Mouse (Mus musculus): ENCODE results near the gene R3hdm2. TPM values are rescaled to one million over a fixed set of nuclear protein-coding genes. Genes with fewer than 3 reads are reported as not detected.
A peak's percentile ranks its signal among the peaks of the same experiment; 100 is the strongest.

Gene R3hdm2
- polyA plus RNA-seq, 1 experiment, result 118 TPM

DNA sequence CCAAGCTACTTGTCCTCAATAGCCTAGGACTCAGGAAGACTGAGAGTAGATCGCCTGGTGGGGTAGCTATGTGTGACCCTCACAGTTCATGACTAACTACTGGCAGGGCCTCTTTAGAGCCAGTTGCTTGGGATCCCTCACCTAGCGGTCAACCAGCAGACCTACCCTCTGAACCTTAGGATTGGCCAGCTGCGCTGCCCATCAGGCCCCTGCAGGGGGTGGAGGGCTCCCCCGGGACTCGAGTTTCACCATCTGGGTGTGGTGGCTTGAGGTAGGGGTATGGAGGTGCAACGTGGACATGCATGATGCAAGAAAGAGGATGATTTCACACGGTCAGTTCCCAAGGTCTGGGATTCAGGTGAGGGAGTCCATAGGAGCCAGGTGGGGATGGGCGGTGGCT, 28.4 kb upstream of the R3hdm2 start:
- Histone ChIP-seq H3K4me3 (ENCODE audit: insufficient read depth, low read length) (no peak overlapping the region), H3K27ac (ENCODE audit: insufficient read depth, low read length) (no peak overlapping the region), H3K4me1 (ENCODE audit: control insufficient read depth, insufficient read depth, low read length) (no peaks in the 10 kb centered on the region)
- no peak for TF ChIP-seq POLR2A (IDR thresholded peaks at IDR 0.05; ENCODE audit: low read depth, low read length)
- no peak for TF ChIP-seq CTCF (IDR thresholded peaks at IDR 0.05; ENCODE audit: borderline replicate concordance, insufficient read depth, low read length)

DNA sequence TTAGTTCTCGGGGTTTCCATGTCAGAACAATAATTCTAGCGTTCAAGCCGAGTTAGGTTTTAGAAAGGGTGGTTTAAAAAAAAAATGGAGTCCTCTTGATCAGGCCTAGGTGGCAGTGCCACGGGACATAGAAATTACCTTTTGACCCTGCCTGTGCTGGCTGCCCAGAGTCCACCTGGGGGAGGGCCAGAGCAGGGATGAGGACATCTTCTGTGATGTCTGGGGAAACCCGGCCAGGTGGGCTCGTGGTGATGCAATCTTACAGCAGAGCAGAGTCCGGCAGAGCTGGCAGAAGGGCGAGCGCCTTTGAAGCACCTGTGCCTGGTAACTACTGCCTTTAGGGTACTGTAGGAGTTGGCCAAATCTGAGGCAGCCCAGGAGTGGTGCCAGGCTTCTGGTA, 27.9 kb upstream of the R3hdm2 start:
- H3K27ac ChIP-seq (ENCODE audit: insufficient read depth, low read length), result no peak overlapping the region
- H3K4me1 ChIP-seq (ENCODE audit: control insufficient read depth, insufficient read depth, low read length), result no peaks in the 10 kb centered on the region
- TF ChIP-seq CTCF (IDR thresholded peaks at IDR 0.05; ENCODE audit: borderline replicate concordance, insufficient read depth, low read length) (no peak), POLR2A (IDR thresholded peaks at IDR 0.05; ENCODE audit: low read depth, low read length) (no peak)
- no peak overlapping the region for H3K4me3 ChIP-seq (ENCODE audit: insufficient read depth, low read length)

DNA sequence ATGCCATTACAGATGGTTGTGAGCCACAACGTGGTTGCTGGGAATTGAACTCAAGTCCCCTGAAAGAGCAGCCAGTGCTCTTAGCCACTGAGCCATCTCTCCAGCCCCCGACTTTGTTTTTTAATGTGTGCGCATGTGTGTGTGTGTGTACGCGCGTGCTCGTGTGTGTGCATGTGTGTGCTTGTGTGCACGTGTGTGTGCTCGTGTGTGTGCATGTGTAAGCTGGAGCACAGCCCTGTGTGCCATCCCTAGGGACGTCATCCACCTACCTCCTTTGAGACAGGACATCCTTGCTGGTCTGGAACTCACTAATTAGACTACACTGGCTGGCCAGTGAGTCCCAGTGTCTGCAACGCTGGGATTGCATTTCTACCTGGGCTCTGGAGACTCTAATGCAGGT, 27.4 kb upstream of the R3hdm2 start:
- Histone ChIP-seq H3K4me1 (ENCODE audit: control insufficient read depth, insufficient read depth, low read length) (no peaks in the 10 kb centered on the region), H3K4me3 (ENCODE audit: insufficient read depth, low read length) (no peak overlapping the region), H3K27ac (ENCODE audit: insufficient read depth, low read length) (no peak overlapping the region)
- no peak for TF ChIP-seq POLR2A (IDR thresholded peaks at IDR 0.05; ENCODE audit: low read depth, low read length)
- TF ChIP-seq CTCF (IDR thresholded peaks at IDR 0.05; ENCODE audit: borderline replicate concordance, insufficient read depth, low read length), result no peak

DNA sequence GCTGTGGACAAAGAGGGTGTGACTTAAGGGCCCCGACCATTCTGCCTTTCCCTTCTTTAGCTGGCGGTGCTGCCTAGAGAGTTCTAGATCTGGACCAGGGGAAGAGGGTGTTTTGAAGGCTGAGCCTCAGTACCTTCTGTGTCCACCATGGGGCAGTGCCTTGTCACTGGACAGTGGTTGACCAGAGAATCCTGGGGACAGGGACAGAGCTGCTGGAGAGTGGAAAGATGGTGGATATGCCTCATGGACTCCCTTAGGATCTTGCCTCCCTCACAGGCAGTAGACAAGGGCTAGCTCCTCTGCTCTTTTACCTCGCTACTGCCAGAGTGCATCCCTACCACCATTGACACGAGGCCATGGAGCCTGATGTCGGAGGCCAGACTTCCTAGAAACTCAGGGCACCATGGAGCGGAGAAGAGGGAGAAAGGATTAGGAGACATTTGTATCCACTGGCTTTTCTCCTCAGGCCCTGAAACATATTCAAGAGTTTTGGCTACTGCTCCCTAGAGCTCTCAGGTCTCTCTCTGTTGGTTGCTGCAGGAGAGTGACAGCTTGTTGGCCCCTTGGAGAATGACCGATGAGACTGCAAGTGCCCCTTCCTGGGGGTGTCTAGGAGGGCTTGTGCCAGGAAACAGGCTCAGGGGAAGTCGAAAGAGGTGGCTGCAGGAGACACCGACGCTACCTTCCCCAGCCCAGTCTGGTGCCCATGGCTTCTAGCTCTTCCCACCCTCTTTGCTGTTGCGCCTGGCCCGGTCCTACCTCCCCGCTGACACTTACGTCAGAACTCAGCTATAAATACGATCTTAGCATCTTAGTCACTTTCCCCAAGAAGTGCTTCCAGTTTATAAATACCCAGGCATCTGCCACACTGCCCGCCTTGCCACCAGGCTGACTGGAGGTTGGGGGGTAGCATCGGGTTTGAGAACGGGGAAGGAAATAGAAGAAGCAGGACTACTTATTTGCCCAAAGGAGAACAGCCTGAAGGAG, 25.9 kb upstream of the R3hdm2 start, which contains the start of gene Inhbe:
Gene Inhbe (minus strand): TSS at position 503 of the 987 bp plus-strand sequence.
- H3K27ac ChIP-seq (ENCODE audit: insufficient read depth, low read length), result no peak within 1 kb of the TSS
- TF ChIP-seq POLR2A (IDR thresholded peaks at IDR 0.05; ENCODE audit: low read depth, low read length), result no peak
- TF ChIP-seq CTCF (IDR thresholded peaks at IDR 0.05; ENCODE audit: borderline replicate concordance, insufficient read depth, low read length), result peak; percentile 29; the same call in 1 of the 2 replicates
- H3K4me3 ChIP-seq (ENCODE audit: insufficient read depth, low read length), result no peak within 1 kb of the TSS
- no peaks in the 10 kb centered on the region for H3K4me1 ChIP-seq (ENCODE audit: control insufficient read depth, insufficient read depth, low read length)

DNA sequence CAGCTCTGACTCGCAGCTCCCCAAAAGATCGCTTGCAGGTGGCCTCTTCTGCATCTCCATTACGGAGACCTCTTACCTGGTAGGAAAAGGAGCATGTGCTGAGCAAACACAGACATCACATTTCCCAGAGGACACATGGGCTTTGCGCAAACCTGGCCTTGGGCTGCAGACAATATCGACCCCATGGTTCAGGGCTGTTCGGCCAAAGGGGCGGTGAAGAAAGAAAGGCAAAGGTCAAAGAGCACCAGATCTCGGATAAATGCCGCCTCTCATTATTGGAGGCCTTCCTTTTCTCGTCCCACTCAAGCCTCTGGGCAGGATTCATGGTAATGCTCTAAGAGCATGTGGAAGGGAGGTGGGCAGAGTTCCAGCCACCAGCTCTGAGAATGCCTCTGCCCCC, 24.8 kb upstream of the R3hdm2 start:
- H3K4me1 ChIP-seq (ENCODE audit: control insufficient read depth, insufficient read depth, low read length), result no peaks in the 10 kb centered on the region
- H3K27ac ChIP-seq (ENCODE audit: insufficient read depth, low read length), result no peak overlapping the region
- TF ChIP-seq POLR2A (IDR thresholded peaks at IDR 0.05; ENCODE audit: low read depth, low read length) (no peak), CTCF (IDR thresholded peaks at IDR 0.05; ENCODE audit: borderline replicate concordance, insufficient read depth, low read length) (no peak)
- H3K4me3 ChIP-seq (ENCODE audit: insufficient read depth, low read length), result no peak overlapping the region

DNA sequence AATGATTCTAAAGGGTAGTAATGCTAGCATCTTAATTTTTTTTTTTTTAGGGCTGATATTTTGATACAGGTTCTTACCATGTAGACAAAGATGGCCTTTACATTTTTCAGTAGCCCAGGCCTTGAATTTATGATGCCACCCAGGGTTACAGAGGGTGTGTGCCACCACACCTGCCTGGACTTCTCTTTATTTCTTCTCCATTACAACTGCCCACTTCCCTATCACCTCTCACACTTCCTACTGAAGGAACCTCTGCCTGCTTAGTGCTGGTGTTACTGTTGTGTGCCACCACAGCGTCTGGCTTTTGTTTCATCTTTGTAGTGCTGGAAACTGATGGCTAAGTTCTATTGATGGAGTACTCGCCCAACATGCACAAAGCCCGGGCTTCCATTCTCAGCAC, 19.4 kb upstream of the R3hdm2 start:
- no peak for TF ChIP-seq CTCF (IDR thresholded peaks at IDR 0.05; ENCODE audit: borderline replicate concordance, insufficient read depth, low read length)
- no peak for TF ChIP-seq POLR2A (IDR thresholded peaks at IDR 0.05; ENCODE audit: low read depth, low read length)
- Histone ChIP-seq H3K4me3 (ENCODE audit: insufficient read depth, low read length) (no peak overlapping the region), H3K4me1 (ENCODE audit: control insufficient read depth, insufficient read depth, low read length) (no peaks in the 10 kb centered on the region), H3K27ac (ENCODE audit: insufficient read depth, low read length) (no peak overlapping the region)

DNA sequence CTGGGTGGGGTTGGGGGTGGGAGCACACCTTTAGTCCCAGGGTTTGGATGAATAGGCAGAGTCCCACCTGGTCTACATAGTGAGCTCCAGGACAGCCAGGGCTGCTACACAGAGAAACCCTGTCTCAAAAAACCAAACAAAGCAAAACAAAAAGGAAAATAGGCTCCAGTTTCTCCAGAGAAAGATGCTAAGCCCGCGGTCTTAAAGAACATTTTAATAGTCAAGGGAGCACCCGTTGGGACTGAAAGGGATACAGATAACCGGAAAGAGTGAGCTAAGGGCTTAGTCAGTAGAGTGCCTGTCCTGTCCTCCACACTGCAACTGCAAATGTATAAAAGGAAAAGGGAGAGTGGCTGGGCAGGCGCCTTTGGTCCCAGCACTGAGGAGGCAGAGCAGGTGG, 13.0 kb upstream of the R3hdm2 start:
- Histone ChIP-seq H3K4me3 (ENCODE audit: insufficient read depth, low read length) (no peak overlapping the region), H3K27ac (ENCODE audit: insufficient read depth, low read length) (no peak overlapping the region), H3K4me1 (ENCODE audit: control insufficient read depth, insufficient read depth, low read length) (no peaks in the 10 kb centered on the region)
- no peak for TF ChIP-seq CTCF (IDR thresholded peaks at IDR 0.05; ENCODE audit: borderline replicate concordance, insufficient read depth, low read length)
- no peak for TF ChIP-seq POLR2A (IDR thresholded peaks at IDR 0.05; ENCODE audit: low read depth, low read length)

DNA sequence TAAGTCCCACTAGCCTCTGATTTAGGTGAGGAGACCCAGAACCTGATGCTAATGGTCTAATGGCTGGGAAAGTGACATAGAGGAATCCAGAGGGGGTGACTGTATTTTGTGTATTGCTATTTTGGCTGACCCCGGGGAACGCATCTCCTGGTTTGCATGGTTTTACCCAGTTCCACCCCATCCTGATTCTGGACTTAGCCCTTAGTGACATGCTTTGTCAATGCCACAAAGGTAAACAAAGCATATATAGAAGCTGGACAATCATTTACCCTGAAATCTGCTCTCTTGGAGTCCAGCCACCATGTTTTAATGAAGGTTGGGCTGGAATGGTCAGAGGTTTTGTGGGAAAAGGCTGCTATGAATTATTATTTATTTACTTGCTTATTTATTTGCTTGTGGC, 11.9 kb upstream of the R3hdm2 start:
- H3K4me1 ChIP-seq (ENCODE audit: control insufficient read depth, insufficient read depth, low read length), result no peaks in the 10 kb centered on the region
- TF ChIP-seq POLR2A (IDR thresholded peaks at IDR 0.05; ENCODE audit: low read depth, low read length), result no peak
- TF ChIP-seq CTCF (IDR thresholded peaks at IDR 0.05; ENCODE audit: borderline replicate concordance, insufficient read depth, low read length), result no peak
- no peak overlapping the region for H3K27ac ChIP-seq (ENCODE audit: insufficient read depth, low read length)

DNA sequence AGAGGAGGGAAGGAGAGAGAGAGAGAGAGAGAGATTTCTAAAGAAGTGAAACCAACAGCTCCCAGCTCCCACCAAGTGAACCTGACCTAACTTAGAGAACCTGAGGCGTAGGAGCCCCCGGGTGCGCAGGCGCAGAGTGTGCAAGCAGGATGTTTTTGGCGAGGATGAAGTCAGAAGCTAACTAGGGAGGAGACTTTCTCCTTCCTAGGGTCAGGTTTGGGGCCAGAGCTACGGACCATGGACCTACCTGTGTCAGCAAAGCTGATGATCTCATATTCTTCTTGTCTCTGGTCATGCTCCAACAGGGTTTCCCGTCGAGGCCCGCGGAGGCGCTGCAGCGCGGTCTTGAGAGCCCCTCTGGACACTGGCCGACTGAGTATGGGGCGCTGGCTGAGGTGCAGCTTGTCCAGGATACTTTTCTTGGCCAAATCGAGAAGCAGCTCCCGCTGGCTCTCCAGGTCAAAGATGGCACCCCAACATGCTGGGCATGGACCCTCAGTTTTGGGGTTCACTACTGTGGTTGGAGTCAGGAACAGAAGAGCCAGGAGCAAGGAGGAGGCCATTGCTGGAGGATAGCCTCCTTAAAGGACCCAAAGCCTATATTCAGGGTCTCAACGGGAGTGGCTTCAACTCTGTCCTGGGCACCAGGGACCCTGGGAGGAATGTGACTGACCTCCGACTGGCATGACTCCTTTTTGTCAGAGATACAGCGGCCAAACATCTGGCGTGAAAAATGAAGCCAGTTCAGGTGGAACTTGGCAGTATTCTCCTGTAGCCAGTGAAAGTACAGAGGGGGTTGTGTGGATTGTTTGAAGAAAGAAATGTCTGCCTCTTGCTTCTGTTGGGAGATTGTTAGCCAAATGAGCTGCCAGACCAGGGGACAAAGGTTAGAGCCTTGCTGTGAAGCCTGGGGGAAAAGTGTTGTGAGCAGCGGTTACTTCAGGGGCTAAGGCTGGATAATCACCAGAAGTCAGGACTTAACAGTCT, 10.0 kb upstream of the R3hdm2 start, which contains the start of gene Inhbc:
Gene Inhbc (minus strand): TSS at position 598 of the 987 bp plus-strand sequence.
- no peak within 1 kb of the TSS for H3K27ac ChIP-seq (ENCODE audit: insufficient read depth, low read length)
- TF ChIP-seq POLR2A (IDR thresholded peaks at IDR 0.05; ENCODE audit: low read depth, low read length), result no peak
- TF ChIP-seq CTCF (IDR thresholded peaks at IDR 0.05; ENCODE audit: borderline replicate concordance, insufficient read depth, low read length), result no peak
- H3K4me3 ChIP-seq (ENCODE audit: insufficient read depth, low read length), result no peak within 1 kb of the TSS
- no peaks in the 10 kb centered on the region for H3K4me1 ChIP-seq (ENCODE audit: control insufficient read depth, insufficient read depth, low read length)

More for the DNA sequence above, 11.9 kb upstream of the R3hdm2 start:
- no peak overlapping the region for H3K4me3 ChIP-seq (ENCODE audit: insufficient read depth, low read length)
